13 mouse cellular contexts compared by ENCODE assay signal in genomic region chr12:36207800-36208148, GRCm38 (mm10). TPM values are rescaled to one million over a fixed set of nuclear protein-coding genes. Genes with fewer than 3 reads are reported as not detected.
DNase-seq lines count a peak whose midpoint lies in the region; ATAC-seq and TF ChIP-seq lines count a peak whose summit lies in the region.
"Had no signal": no experiment of that assay in that cellular context is flagged by ENCODE, and none has a peak within 500 bp of the region (broad histone marks: within the 10 kb centered on the region; RNA-seq: fewer than 3 reads in every experiment).

No protein-coding gene starts in this region.

- TF ChIP-seq CTCF in kidney, postnatal 0 days (IDR thresholded peaks at IDR 0.05; ENCODE audit: low read depth), result no peak

- H3K27ac ChIP-seq in kidney, postnatal 0 days, result no peak overlapping the region
- H3K27ac ChIP-seq in forebrain, embryonic 16.5 days (ENCODE audit: low read length), result no peak overlapping the region
- H3K27ac ChIP-seq in intestine, embryonic 14.5 days (ENCODE audit: low read depth), result peak overlapping the region; percentile 29; the same call in 1 of the 2 replicates
- peak overlapping the region; percentile 68 for H3K27ac ChIP-seq in neural tube, embryonic 13.5 days (replicated peaks)
- H3K27ac ChIP-seq: macrophage had no signal

- H3K4me3 ChIP-seq in kidney, postnatal 0 days (replicated peaks; ENCODE audit: low read depth, low read length), result no peak overlapping the region
- H3K4me3 ChIP-seq in forebrain, embryonic 16.5 days (replicated peaks; ENCODE audit: low read length), result no peak overlapping the region
- peak overlapping the region; percentile 0; the same call in 1 of the 2 replicates for H3K4me3 ChIP-seq in intestine, embryonic 14.5 days (ENCODE audit: low read depth, low read length)
- H3K4me3 ChIP-seq in neural tube, embryonic 13.5 days, result peak overlapping the region; percentile 13; the same call in 1 of the 2 replicates

- DNase-seq in kidney, postnatal 0 days (ENCODE audit: low spot score), result no peak
- DNase-seq in kidney, postnatal 36 days, result no peak
- DNase-seq in intestine, embryonic 14.5 days (ENCODE audit: low spot score), result no peak
- no peak for DNase-seq in spleen, postnatal 10 days (ENCODE audit: low spot score in 2 of 2)
- no peak for DNase-seq in adrenal gland, adult 2 months

- H3K27me3 ChIP-seq in kidney, postnatal 0 days (ENCODE audit: insufficient read depth, low read length), result no peaks in the 10 kb centered on the region
- no peaks in the 10 kb centered on the region for H3K27me3 ChIP-seq in forebrain, embryonic 16.5 days (replicated peaks; ENCODE audit: control insufficient read depth, insufficient read depth, low read length)
- H3K27me3 ChIP-seq in intestine, embryonic 14.5 days (replicated peaks; ENCODE audit: control insufficient read depth, insufficient read depth, low read length), result no peaks in the 10 kb centered on the region
- no peaks in the 10 kb centered on the region for H3K27me3 ChIP-seq in neural tube, embryonic 13.5 days

- H3K9ac ChIP-seq in kidney, postnatal 0 days (ENCODE audit: low read depth, low read length), result no peak overlapping the region
- no peak overlapping the region for H3K9ac ChIP-seq in forebrain, embryonic 16.5 days (replicated peaks; ENCODE audit: low read depth, low read length)
- H3K9ac ChIP-seq in intestine, embryonic 14.5 days (ENCODE audit: low read length), result no peak overlapping the region
- H3K9ac ChIP-seq in neural tube, embryonic 13.5 days, result no peak overlapping the region

- H3K36me3 ChIP-seq in kidney, postnatal 0 days (ENCODE audit: insufficient read depth, low read length), result no peaks in the 10 kb centered on the region
- H3K36me3 ChIP-seq in forebrain, embryonic 16.5 days (ENCODE audit: control insufficient read depth, insufficient read depth), result no peaks in the 10 kb centered on the region
- H3K36me3 ChIP-seq in intestine, embryonic 14.5 days (ENCODE audit: control insufficient read depth, insufficient read depth, low read length), result no peaks in the 10 kb centered on the region
- no peaks in the 10 kb centered on the region for H3K36me3 ChIP-seq in neural tube, embryonic 13.5 days
- H3K36me3 ChIP-seq: G1E had no signal

- ATAC-seq in kidney, postnatal 0 days (replicated peaks; ENCODE audit: low FRiP score, low read depth), result no peak
- peak; percentile 7; the same call in 1 of the 2 replicates for ATAC-seq in forebrain, embryonic 16.5 days
- ATAC-seq in intestine, embryonic 14.5 days (replicated peaks; ENCODE audit: low FRiP score, low TSS enrichment, low read depth), result peak; percentile 47; the same call in 1 of the 2 replicates
- ATAC-seq in neural tube, embryonic 13.5 days (ENCODE audit: low read depth), result peak; percentile 54

- peak overlapping the region; percentile 6; the same call in 1 of the 2 replicates for H3K4me2 ChIP-seq in kidney, postnatal 0 days (ENCODE audit: low read length)
- peak overlapping the region; percentile 30 for H3K4me2 ChIP-seq in forebrain, embryonic 16.5 days (ENCODE audit: low read length)
- peak overlapping the region; percentile 33 for H3K4me2 ChIP-seq in intestine, embryonic 14.5 days (ENCODE audit: low read length)
- H3K4me2 ChIP-seq in neural tube, embryonic 13.5 days, result peak overlapping the region; percentile 43

- 70% methylated on average over 7 of the region's 7 CpGs for WGBS in kidney, postnatal 0 days
- 69% methylated on average over 7 of the region's 7 CpGs for WGBS in forebrain, embryonic 16.5 days
- 60% methylated on average over 7 of the region's 7 CpGs for WGBS in intestine, embryonic 14.5 days
- 48% methylated on average over 7 of the region's 7 CpGs for WGBS in neural tube, embryonic 13.5 days

- H3K9me3 ChIP-seq in kidney, postnatal 0 days (replicated peaks; ENCODE audit: low read length), result no peaks in the 10 kb centered on the region
- no peaks in the 10 kb centered on the region for H3K9me3 ChIP-seq in forebrain, embryonic 16.5 days (ENCODE audit: control insufficient read depth, low read length)
- H3K9me3 ChIP-seq in intestine, embryonic 14.5 days (ENCODE audit: control insufficient read depth, low read length), result no peaks in the 10 kb centered on the region
- no peaks in the 10 kb centered on the region for H3K9me3 ChIP-seq in neural tube, embryonic 13.5 days
- H3K9me3 ChIP-seq: G1E had no signal

- H3K4me1 ChIP-seq in kidney, postnatal 0 days (replicated peaks; ENCODE audit: insufficient read depth, low read length), result 0 out of 2 replicates have a peak, but pooled peaks cover 4% of the 10 kb centered on the region
- H3K4me1 ChIP-seq in forebrain, embryonic 16.5 days (replicated peaks; ENCODE audit: control insufficient read depth, insufficient read depth, low read length), result peaks cover 7% of the 10 kb centered on the region; the same call in 1 of the 2 replicates
- H3K4me1 ChIP-seq in intestine, embryonic 14.5 days (replicated peaks; ENCODE audit: control insufficient read depth, insufficient read depth, low read length), result peaks cover 5% of the 10 kb centered on the region; the same call in 1 of the 2 replicates
- H3K4me1 ChIP-seq in neural tube, embryonic 13.5 days (replicated peaks), result peaks cover 13% of the 10 kb centered on the region

RNA-seq across cellular contexts. Expression of gene Lrrc72, which starts 45.4 kb away (rescaled TPM):
- not detected in 2 replicates for polyA plus RNA-seq in kidney, postnatal 0 days (2015; fragmentation: Nextera tagmentation; extraction: Ambion mirVana)
- polyA plus RNA-seq in forebrain, embryonic 16.5 days (2015; fragmentation: Nextera tagmentation; extraction: Ambion mirVana), result not detected in 2 replicates
- not detected in 2 replicates for polyA plus RNA-seq in intestine, embryonic 14.5 days (2014; fragmentation: Nextera tagmentation; extraction: Ambion mirVana)
- polyA plus RNA-seq in neural tube, embryonic 13.5 days (2015; fragmentation: Nextera tagmentation; extraction: Ambion mirVana), result not detected in 2 replicates
- total RNA-seq in adrenal gland, adult 2 months (2021), result not detected
- polyA plus RNA-seq in adrenal gland, adult 2 months (2012; rRNA removed), result not detected in 2 replicates
- total RNA-seq: adrenal gland, postnatal 14 days; G1E; hematopoietic stem cell, adult 5-6 weeks; left cerebral cortex, adult 8-10 months had no signal
- polyA plus RNA-seq: G1E; macrophage; urinary bladder, adult 2 months had no signal

RNA-seq across cellular contexts. Expression of gene Bzw2, which starts 49.9 kb away (rescaled TPM):
- 157 and 163 TPM in 2 replicates for polyA plus RNA-seq in kidney, postnatal 0 days (2015; fragmentation: Nextera tagmentation; extraction: Ambion mirVana)
- 542 and 586 TPM in 2 replicates for polyA plus RNA-seq in forebrain, embryonic 16.5 days (2015; fragmentation: Nextera tagmentation; extraction: Ambion mirVana)
- polyA plus RNA-seq in intestine, embryonic 14.5 days (2014; fragmentation: Nextera tagmentation; extraction: Ambion mirVana), result 235 and 249 TPM in 2 replicates
- polyA plus RNA-seq in neural tube, embryonic 13.5 days (2015; fragmentation: Nextera tagmentation; extraction: Ambion mirVana), result 389 and 400 TPM in 2 replicates
- total RNA-seq in adrenal gland, adult 2 months (2021), result 10 to 100 TPM; 21.8 to 22.4 TPM
- 1.6 and 2.1 TPM in 2 replicates for polyA plus RNA-seq in adrenal gland, adult 2 months (2012; rRNA removed)

RNA-seq across cellular contexts. Expression of gene Ankmy2, which starts 50.9 kb away (rescaled TPM):
- polyA plus RNA-seq in kidney, postnatal 0 days (2015; fragmentation: Nextera tagmentation; extraction: Ambion mirVana), result 35.4 and 40.1 TPM in 2 replicates
- 64.4 and 64.7 TPM in 2 replicates for polyA plus RNA-seq in forebrain, embryonic 16.5 days (2015; fragmentation: Nextera tagmentation; extraction: Ambion mirVana)
- polyA plus RNA-seq in intestine, embryonic 14.5 days (2014; fragmentation: Nextera tagmentation; extraction: Ambion mirVana), result 38.4 and 38.8 TPM in 2 replicates
- 58.3 and 62.6 TPM in 2 replicates for polyA plus RNA-seq in neural tube, embryonic 13.5 days (2015; fragmentation: Nextera tagmentation; extraction: Ambion mirVana)
- total RNA-seq in adrenal gland, adult 2 months (2021), result 10 to 100 TPM; 29.5 to 31.2 TPM
- polyA plus RNA-seq in adrenal gland, adult 2 months (2012; rRNA removed), result 3.0 and 4.0 TPM in 2 replicates

Comparison
In these comparisons a context has a peak if more than half of its experiments do, and no peak if none do; other contexts are left out.
1. H3K27ac ChIP-seq: peak in intestine, embryonic 14.5 days (single experiment) and neural tube, embryonic 13.5 days (single experiment); none in kidney, postnatal 0 days (single experiment) and forebrain, embryonic 16.5 days (single experiment).
2. H3K4me3 ChIP-seq: peak in intestine, embryonic 14.5 days (single experiment) and neural tube, embryonic 13.5 days (single experiment); none in kidney, postnatal 0 days (single experiment) and forebrain, embryonic 16.5 days (single experiment).
3. RNA of gene Bzw2, which starts 49.9 kb away (polyA plus RNA-seq): 542 to 586 TPM in forebrain, embryonic 16.5 days, 389 to 400 TPM in neural tube, embryonic 13.5 days, 235 to 249 TPM in intestine, embryonic 14.5 days and 157 to 163 TPM in kidney, postnatal 0 days; 1.6 to 2.1 TPM in adrenal gland, adult 2 months; every median in the first group is over 10 times any median in the second.
4. Peak in every context shown above with its lines, with median percentiles within 50 percentile points of each other: H3K4me2 ChIP-seq.